ENCODE assay signal across 8 mouse cellular contexts in the genomic region with DNA sequence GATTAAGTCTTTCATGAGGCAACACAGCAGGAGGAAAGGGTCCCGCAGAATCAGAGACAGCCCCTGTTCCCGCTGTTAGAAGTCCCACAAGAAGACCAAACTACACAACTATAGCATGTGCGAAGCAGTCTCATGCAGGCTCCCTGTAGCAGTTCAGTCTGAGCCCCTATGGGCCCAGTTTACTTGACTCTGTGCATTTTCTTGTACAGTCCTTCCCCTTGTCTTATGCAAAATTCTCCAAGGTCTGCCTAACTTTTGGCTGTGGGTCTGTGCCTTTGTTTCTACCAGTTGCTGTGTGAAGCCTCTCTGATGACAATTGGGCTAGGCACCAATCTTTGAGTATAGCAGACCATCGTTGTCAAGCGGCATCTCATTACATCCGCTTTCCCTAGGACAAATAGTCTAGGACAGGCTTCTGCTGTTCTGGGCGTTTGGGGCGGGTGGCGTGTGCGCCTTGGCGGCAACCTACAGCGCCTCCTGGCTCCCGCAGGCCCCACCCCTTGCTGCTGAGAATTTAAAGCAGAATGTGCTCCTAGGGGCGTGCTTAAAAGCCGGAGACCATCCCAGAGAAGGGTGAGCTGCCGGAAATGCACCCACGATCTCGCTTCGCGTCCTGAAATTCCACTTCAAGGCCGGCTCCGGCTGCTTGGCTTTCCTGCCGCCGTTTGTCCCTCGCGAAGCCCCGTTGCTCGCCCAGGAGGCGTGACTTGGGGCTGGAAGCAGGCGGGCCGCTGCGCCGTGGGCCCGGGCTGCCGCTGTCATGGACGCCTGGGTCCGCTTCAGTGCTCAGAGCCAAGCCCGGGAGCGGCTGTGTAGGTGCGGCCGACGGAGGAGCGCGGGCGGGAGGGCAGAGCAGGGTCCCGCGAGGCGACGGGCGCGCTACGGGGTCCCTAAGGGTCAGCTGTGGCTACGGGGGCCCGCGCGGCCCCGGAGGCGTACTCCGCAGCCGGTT. TPM values are rescaled to one million over a fixed set of nuclear protein-coding genes. Genes with fewer than 3 reads are reported as not detected.
DNase-seq lines count a peak whose midpoint lies in the region; ATAC-seq lines count a peak whose summit lies in the region.

A gene (plus strand): TSS at position 449 of the 952 bp plus-strand sequence.
A gene (plus strand): TSS at position 547 of the 952 bp plus-strand sequence.

- peak within 1 kb of the TSS; percentile 93 for H3K4me2 ChIP-seq in hindbrain, embryonic 15.5 days

- peak; percentile 81 for DNase-seq in T-cell, adult 2 months (ENCODE audit: low spot score)
- peak; percentile 89 for DNase-seq in cerebellum, postnatal 36 days
- peak; percentile 89 to 91 for DNase-seq in frontal cortex, postnatal 36 days (ENCODE audit: low spot score in 2 of 2)
- DNase-seq in left cerebral cortex, adult 11 months (ENCODE audit: low spot score): peak; percentile 71
- DNase-seq in lung, postnatal 4 days: peak; percentile 93 to 95
- DNase-seq in retina, postnatal 7 days (ENCODE audit: low read depth, low spot score): peak; percentile 72
- DNase-seq in urinary bladder, adult 2 months (ENCODE audit: low spot score): peak; percentile 91

- no peaks in the 10 kb centered on the region for H3K27me3 ChIP-seq in hindbrain, embryonic 15.5 days

- peaks cover 35% of the 10 kb centered on the region for H3K36me3 ChIP-seq in hindbrain, embryonic 15.5 days

- no peaks in the 10 kb centered on the region for H3K9me3 ChIP-seq in hindbrain, embryonic 15.5 days

- peaks cover 32% of the 10 kb centered on the region for H3K4me1 ChIP-seq in hindbrain, embryonic 15.5 days (replicated peaks)

- peak within 1 kb of the TSS; percentile 93 for H3K9ac ChIP-seq in hindbrain, embryonic 15.5 days

- ATAC-seq in hindbrain, embryonic 15.5 days (ENCODE audit: low FRiP score, low read depth): peak; percentile 89

- peak within 1 kb of the TSS; percentile 83 for H3K4me3 ChIP-seq in hindbrain, embryonic 15.5 days

- peak within 1 kb of the TSS; percentile 85 for H3K27ac ChIP-seq in hindbrain, embryonic 15.5 days (replicated peaks)

- WGBS in hindbrain, embryonic 15.5 days: under 1% methylated on average over 60 of the region's 60 CpGs

RNA-seq across cellular contexts. Expression of the first gene that starts in this region (rescaled TPM):
- 54.7 and 59.9 TPM in 2 replicates for polyA plus RNA-seq in hindbrain, embryonic 15.5 days (2015; fragmentation: Nextera tagmentation; extraction: Ambion mirVana)
- 40.6 and 50.2 TPM in 2 replicates for polyA plus RNA-seq in urinary bladder, adult 2 months (2012; rRNA removed)

RNA-seq across cellular contexts. Expression of the second gene that starts in this region (rescaled TPM):
- 0.05 and 0.13 TPM in 2 replicates for polyA plus RNA-seq in hindbrain, embryonic 15.5 days (2015; fragmentation: Nextera tagmentation; extraction: Ambion mirVana)
- 0.08 and 0.09 TPM in 2 replicates for polyA plus RNA-seq in urinary bladder, adult 2 months (2012; rRNA removed)

Comparison
In these comparisons a context has a peak if more than half of its experiments do, and no peak if none do; other contexts are left out.
1. Peak in every context shown above with its lines: DNase-seq, ATAC-seq, H3K4me3 ChIP-seq and H3K27ac ChIP-seq.